In the genomic region with DNA sequence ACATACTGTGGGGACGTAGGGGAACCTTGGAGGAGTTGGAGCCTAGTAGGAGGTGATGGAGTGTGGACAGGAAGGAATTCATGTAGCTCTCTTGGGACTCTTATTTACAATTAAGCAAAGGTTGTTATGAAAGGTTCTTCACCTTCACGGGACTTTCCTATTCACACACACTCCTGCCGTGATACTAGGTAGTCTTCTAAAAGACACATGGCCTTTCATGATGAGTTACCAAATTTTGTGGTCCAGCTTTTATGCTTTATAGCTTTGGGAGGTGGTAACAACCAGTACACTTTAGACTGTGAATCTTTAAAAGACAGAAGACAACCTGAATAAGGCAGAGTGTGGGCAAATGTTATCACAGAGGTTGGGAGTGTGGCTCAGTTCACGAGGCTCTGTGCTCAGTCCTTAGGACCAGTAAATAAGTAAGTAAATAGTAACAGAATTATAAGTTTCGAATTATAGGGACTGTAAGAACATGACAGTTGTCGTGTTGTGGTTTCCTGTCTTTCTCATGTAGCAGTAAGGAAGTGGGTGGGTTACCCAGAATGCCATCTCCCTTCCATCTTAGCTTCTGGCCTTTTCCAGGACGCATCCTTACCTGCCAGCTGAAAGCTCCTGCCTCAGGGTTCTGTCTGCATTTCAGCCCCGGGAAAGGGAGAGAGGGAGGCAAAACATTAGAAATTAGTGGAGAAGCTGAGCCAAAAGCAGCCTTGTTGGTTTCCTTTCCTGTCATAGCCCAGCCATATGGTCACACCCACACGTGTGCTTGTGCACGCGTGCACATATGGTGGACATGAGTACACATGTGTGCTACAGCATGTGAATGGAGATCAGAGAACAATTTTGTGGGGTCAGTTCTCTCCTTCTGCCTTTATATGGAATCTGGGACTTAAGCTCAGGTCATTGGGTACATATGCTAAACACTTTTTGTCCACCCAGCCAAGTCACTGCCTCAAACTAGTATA, we compare ENCODE assay signal across 20 mouse cellular contexts. TPM values are rescaled to one million over a fixed set of nuclear protein-coding genes. Genes with fewer than 3 reads are reported as not detected.
DNase-seq lines count a peak whose midpoint lies in the region; ATAC-seq and TF ChIP-seq lines count a peak whose summit lies in the region.
"Had no signal": no experiment of that assay in that cellular context is flagged by ENCODE, and none has a peak within 500 bp of the region (broad histone marks: within the 10 kb centered on the region; RNA-seq: fewer than 3 reads in every experiment).

No protein-coding gene starts in this region.

- peaks cover 3% of the 10 kb centered on the region; the same call in 1 of the 2 replicates for H3K4me1 ChIP-seq in spleen, adult 2 months (ENCODE audit: control insufficient read depth, insufficient read depth, insufficient read length)
- H3K4me1 ChIP-seq in limb, embryonic 10.5 days = no peaks in the 10 kb centered on the region
- H3K4me1 ChIP-seq: embryonic facial prominence, embryonic 13.5 days; forebrain, embryonic 12.5 days; hindbrain, embryonic 10.5 days had no signal

- intact Hi-C loops in gastrocnemius, adult 2 months (cut with DNase I) = loop anchor here (10.0 kb wide), 1 partner anchor 333 kb away; no protein-coding TSS in a partner anchor

- WGBS in spleen, adult 2 months = 60% methylated on average over 11 of the region's 11 CpGs
- WGBS in limb, embryonic 10.5 days = 91% methylated on average over 11 of the region's 11 CpGs

- DNase-seq in spleen, adult 2 months (ENCODE audit: low read depth in 1 of 2, low spot score in 2 of 2) = no peak
- DNase-seq in spleen, adult 12 weeks (ENCODE audit: low spot score) = no peak
- peak; percentile 64 for DNase-seq in CD4-positive, CD25-positive, alpha-beta regulatory T cell, adult 2 months (ENCODE audit: low read depth, low spot score)
- no peak for DNase-seq in limb, embryonic 10.5 days (ENCODE audit: low spot score)
- DNase-seq in gastrocnemius, adult 2 months = no peak
- DNase-seq: cerebellum, adult 11 months; cerebellum, postnatal 14 days; embryo, embryonic 11 days; kidney, adult 2 months; lung, postnatal 4 days had no signal

- no peak for TF ChIP-seq CTCF in spleen, adult 2 months (IDR thresholded peaks at IDR 0.05; ENCODE audit: extremely low read depth, insufficient read depth, insufficient read length, insufficient replicate concordance)
- TF ChIP-seq CTCF in gastrocnemius, adult 2 months (IDR thresholded peaks at IDR 0.05) = no peak

- TF ChIP-seq POLR2A in spleen, adult 2 months (IDR thresholded peaks at IDR 0.05; ENCODE audit: low read depth, low read length) = no peak

- ATAC-seq in common myeloid progenitor, adult 5-6 weeks (replicated peaks; ENCODE audit: low read depth, poor library complexity, severe bottlenecking) = 0 out of 2 replicates have a peak, but pooled peaks have one; percentile 29
- ATAC-seq in megakaryocyte, adult 5-6 weeks (ENCODE audit: poor library complexity, severe bottlenecking) = peak; percentile 33; the same call in 1 of the 2 replicates
- ATAC-seq: midbrain, embryonic 16.5 days had no signal

- H3K27me3 ChIP-seq in spleen, adult 2 months (ENCODE audit: control insufficient read depth, insufficient read depth, low read length) = no peaks in the 10 kb centered on the region
- H3K27me3 ChIP-seq in limb, embryonic 10.5 days (ENCODE audit: low read depth, poor library complexity, severe bottlenecking) = no peaks in the 10 kb centered on the region
- H3K27me3 ChIP-seq: embryonic facial prominence, embryonic 13.5 days; forebrain, embryonic 12.5 days had no signal

- no peaks in the 10 kb centered on the region for H3K9me3 ChIP-seq in limb, embryonic 10.5 days (replicated peaks)
- H3K9me3 ChIP-seq: embryonic facial prominence, embryonic 13.5 days; forebrain, embryonic 12.5 days; hindbrain, embryonic 10.5 days had no signal

- H3K36me3 ChIP-seq in spleen, adult 2 months (ENCODE audit: control insufficient read depth, insufficient read depth, low read length) = no peaks in the 10 kb centered on the region
- H3K36me3 ChIP-seq in limb, embryonic 10.5 days = peaks cover 8% of the 10 kb centered on the region

- peak overlapping the region; percentile 44 for H3K27ac ChIP-seq in spleen, adult 2 months (ENCODE audit: insufficient read depth, low read length)
- no peak overlapping the region for H3K27ac ChIP-seq in limb, embryonic 10.5 days
- H3K27ac ChIP-seq in gastrocnemius, adult 2 months = no peak overlapping the region
- H3K27ac ChIP-seq: embryonic facial prominence, embryonic 13.5 days; forebrain, embryonic 12.5 days; hindbrain, embryonic 10.5 days; kidney, postnatal 0 days; stomach, postnatal 0 days had no signal

- H3K4me3 ChIP-seq in spleen, adult 2 months (ENCODE audit: extremely low read depth, insufficient read depth, insufficient read length) = no peak overlapping the region
- H3K4me3 ChIP-seq in limb, embryonic 10.5 days = no peak overlapping the region
- H3K4me3 ChIP-seq in gastrocnemius, adult 2 months = no peak overlapping the region
- H3K4me3 ChIP-seq: embryonic facial prominence, embryonic 13.5 days; erythroblast, embryonic 14.5 days; forebrain, embryonic 12.5 days; hindbrain, embryonic 10.5 days; myocyte had no signal

RNA-seq across cellular contexts. Expression of a gene that starts 18.1 kb away (rescaled TPM):
- 0.60 and 0.67 TPM in 2 replicates for polyA plus RNA-seq in spleen, adult 2 months (2012; rRNA removed)
- total RNA-seq in common myeloid progenitor, adult 5-6 weeks (2017) = 4.3 and 4.7 TPM in 2 replicates
- 0.36 and 0.89 TPM in 2 replicates for total RNA-seq in megakaryocyte, adult 5-6 weeks (2015)
- 0.37 and 1.6 TPM in 2 replicates for total RNA-seq in megakaryocyte, adult 5-6 weeks (2017)
- polyA plus RNA-seq in limb, embryonic 10.5 days (2016; fragmentation: Nextera tagmentation; extraction: Ambion mirVana) = 7.3 and 11.0 TPM in 2 replicates
- 1 to 10 TPM in 1 of 2 experiments, under 1 TPM in 1; 0.95 to 1.7 TPM for total RNA-seq in gastrocnemius, adult 2 months (2021)
- polyA plus RNA-seq: erythroblast, embryonic 14.5 days had no signal
